Mouse (Mus musculus) cerebellum, adult 2 months (tissue): ENCODE measurements at regions not wholly inside any gene's neighbourhood (a gene's known extent, or its start where the extent isn't known, plus 50 kb on each side); places are given as distances from the start of the nearest gene placed in this dataset.

Experiments
- CTCF ChIP-seq: fragments of 200-500 bp; IDR thresholded peaks from 2 replicates; pipeline ENCODE4 v1.5.1; 2011; ENCODE audit warnings: low read depth, mild to moderate bottlenecking, control low read depth, low read length, moderate library complexity, borderline replicate concordance; ENCODE audit not compliant: insufficient read depth
- POLR2A ChIP-seq: fragments of 200-500 bp; IDR thresholded peaks from 2 replicates; pipeline ENCODE4 v1.6.1; 2011; ENCODE audit warnings: low read length, control low read depth, borderline replicate concordance; ENCODE audit not compliant: insufficient read depth

DNA sequence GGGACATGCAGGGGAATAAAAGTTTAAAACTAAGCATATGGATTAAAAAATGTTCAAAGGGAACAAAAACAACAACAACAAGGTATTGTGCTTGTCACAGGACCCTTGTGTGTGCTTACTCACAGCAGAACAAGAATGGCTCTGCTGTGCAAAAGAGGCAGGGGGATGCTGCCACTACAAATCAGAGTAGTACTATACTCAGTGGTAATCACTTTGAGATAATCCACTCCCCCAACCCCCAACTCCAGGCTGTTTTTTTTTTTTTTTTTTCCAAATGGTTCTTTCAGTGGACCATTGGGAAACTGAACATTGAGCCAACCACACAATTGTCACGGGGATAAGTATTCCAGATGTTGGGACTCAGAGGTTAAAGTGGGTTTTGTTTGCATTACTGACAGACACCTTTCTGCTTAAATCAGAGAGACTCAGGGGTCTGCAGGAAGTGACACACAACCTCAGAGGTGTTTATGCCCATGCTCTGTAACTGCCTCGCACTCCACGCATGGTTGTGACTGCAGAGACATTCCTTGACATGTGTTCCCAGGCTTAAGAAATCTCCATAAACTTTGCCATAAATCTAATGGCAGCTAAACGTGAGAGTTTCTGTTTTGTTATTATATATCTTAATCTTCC lies 461.7 kb upstream of the Cited2 start:
- TF ChIP-seq CTCF (no peak), POLR2A (no peak)
